Mouse (Mus musculus) common myeloid progenitor, adult 5-6 weeks (primary cell): ENCODE measurements around the gene Rnase12. TPM values are rescaled to one million over a fixed set of nuclear protein-coding genes. Genes with fewer than 3 reads are reported as not detected.
"Not testable (repeated sequence)": the region's sequence is repeated elsewhere in the genome, so short reads cannot be mapped to it uniquely, and the experiment has no call there.

Source experiments
- ATAC-seq: replicated peaks from 2 replicates; pipeline ENCODE4 v1.8.0; 2016; ENCODE audit warnings: low read depth, mild to moderate bottlenecking, moderate TSS enrichment, inconsistent platforms; ENCODE audit not compliant: poor library complexity, severe bottlenecking
- total RNA-seq: library from RNA; stranded (forward); fragments of 200-1000, 187-1606 nt; gene quantifications from 2 replicates; pipeline ENCODE4 v1.2.3, GENCODE M21; 2017

Gene Rnase12
- total RNA-seq, 1 experiment from 2014 or later = not detected

DNA sequence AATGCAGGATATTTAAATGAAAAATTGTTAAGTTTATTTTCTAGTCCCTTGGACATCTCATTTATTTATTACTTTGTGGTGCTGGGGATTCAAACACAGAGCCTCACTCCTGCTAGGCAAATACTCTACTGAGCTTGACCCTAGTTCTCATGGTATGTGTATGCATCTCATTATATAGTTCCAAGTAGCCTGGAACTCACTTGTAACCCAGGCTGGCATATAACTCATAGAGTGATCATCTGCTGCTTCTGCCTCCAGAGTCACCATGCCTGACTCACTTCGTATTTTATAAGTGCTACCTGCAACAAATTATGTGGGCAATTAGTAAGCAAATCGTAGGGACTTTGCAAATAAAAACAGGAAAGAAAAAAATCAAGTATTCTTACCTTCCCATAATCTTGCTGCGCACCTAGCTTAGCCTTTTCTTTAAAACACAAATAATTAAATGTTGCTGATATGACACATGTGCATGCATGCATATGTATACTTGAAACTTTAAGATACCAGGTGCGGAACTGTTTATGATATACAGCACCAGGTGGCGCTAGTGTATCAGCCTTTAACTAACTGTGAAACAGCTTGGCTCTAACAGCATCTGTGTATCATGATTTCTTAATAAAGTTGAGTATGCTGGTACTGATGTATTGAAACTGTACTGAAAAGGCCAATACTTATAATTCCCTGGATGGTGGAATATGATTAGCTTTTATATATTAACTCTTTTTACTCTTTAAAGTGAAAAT lies 30.9 kb downstream of the Rnase12 start:
- ATAC-seq = peak; percentile 97

DNA sequence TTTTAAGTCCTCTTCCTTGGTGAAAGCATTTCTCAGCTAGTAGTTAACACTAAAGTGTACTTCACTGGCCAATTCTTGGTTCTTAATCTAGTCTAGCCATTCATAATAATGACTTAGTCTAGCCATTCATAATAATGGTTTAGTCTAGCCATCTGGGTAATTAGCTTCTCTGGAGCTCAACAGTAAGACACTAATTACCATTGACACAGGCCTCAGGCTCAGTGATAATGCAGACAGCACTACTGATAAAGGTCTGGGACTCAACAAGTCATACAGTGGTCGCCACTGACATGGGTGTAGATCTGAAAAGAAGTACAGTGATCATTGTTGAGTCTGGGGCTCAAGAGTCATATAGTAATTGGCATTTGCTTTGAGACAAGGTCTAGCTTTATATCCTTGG lies 32.6 kb downstream of the Rnase12 start:
- no peak for ATAC-seq

DNA sequence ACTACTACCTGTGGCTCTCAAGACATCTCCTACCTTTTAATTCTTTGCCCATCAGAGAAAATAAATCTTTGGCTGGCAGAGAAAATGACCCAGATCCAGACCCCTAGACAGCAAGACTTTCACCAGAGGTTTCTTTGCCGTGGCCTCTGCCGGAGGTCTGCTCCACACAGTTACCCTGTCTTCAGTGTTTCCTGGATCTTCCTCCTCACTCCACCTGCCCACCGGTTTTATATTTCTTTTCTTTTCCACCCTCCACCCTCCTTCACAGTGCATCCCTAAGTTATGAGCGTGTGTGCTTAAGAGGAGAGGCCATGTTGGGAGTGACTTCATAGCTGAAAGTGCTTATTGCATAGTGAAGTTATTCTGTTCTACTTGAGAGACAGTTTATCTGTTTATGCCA lies 34.0 kb downstream of the Rnase12 start:
- no peak for ATAC-seq

DNA sequence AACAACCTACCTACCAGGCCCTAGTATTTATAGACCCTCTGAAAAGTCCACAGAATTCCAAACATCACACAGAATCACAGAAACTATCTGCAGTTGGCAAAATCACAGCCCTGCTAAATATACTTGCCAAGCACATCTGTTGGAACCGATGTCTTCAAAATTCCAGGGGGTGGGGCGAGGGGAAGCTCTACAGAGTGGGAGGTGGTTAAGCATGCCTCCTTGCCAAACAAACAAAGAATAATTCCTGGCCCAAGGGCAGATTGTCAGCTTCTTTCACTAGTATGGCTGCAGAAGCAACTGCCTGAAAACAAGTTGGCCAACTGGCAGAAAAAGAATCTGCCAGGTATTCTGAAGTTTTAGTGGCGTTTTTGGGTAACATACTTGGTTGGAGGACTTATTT lies 40.2 kb downstream of the Rnase12 start:
- no peak for ATAC-seq

DNA sequence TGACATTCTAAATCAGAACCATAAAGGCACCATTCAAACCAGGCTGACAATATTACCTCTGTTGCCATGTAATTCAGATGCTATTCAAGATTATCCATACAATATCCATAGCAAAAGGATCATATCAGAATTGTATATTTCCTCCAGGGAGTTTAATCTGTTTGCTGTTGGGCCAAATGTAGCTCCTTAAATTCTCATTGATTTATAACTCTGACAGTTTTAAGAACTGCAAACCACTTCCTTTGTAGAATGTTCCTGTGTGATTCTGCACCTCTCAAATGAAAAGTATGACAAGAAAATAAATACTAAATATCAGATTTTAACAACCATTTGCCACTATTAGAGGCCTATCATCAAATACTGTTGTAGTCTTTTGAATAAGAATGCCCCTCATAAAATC lies 41.7 kb downstream of the Rnase12 start:
- ATAC-seq = no peak

DNA sequence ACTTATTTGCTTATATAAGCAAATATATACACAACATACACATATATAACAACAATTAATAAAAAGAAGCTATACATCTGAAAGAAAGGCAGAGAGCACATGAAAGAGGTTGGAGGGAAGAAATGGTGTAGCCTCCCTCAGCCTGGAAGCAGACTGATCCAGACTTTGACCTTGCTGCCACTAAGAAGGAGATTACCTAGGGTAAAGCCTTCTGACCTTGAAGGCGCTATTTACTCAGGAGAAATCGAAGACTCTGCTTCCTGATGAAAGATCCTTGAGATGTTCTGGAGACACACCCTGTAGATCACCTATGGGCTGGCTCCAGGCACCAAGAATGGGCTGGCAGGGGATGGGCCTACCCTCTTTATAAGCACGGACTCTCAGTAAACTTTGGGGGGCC lies 42.7 kb downstream of the Rnase12 start:
- ATAC-seq = not testable (repeated sequence)

DNA sequence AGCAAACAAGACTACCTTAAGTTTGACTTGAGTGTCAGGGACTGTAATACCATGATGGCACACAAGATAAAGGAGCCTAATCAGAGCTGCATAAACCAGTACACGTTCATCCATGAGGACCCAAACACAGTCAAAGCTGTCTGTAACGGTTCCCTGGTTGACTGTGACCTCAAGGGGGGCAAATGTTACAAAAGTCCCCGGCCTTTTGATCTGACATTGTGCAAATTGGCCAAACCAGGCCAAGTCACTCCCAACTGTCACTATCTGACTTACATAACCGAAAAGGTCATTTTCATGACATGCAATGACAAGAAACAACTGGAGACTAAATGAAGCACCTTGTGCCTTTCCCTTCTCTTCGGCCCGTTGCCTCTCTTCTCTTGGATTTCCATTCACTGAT lies 47.9 kb downstream of the Rnase12 start:
- no peak for ATAC-seq

DNA sequence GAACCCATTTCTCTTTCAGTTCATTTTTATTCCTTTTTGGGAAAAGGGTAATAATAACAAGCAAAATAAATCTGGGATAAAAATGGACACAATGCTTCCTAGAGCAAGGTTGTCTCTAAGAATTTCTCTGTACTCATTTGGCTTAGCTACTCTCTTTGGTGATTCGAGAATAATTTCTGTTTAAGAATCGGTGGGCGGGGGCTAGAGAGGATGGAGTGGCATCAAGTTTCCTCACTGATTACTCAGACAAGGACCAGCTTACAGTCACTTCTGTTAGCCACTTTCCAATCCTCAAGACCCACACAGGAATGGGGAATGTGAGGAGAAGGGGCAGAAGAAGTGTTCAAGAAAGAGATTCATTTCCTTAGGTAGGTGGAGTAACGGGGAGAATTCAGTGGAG lies 48.7 kb downstream of the Rnase12 start:
- no peak for ATAC-seq

DNA sequence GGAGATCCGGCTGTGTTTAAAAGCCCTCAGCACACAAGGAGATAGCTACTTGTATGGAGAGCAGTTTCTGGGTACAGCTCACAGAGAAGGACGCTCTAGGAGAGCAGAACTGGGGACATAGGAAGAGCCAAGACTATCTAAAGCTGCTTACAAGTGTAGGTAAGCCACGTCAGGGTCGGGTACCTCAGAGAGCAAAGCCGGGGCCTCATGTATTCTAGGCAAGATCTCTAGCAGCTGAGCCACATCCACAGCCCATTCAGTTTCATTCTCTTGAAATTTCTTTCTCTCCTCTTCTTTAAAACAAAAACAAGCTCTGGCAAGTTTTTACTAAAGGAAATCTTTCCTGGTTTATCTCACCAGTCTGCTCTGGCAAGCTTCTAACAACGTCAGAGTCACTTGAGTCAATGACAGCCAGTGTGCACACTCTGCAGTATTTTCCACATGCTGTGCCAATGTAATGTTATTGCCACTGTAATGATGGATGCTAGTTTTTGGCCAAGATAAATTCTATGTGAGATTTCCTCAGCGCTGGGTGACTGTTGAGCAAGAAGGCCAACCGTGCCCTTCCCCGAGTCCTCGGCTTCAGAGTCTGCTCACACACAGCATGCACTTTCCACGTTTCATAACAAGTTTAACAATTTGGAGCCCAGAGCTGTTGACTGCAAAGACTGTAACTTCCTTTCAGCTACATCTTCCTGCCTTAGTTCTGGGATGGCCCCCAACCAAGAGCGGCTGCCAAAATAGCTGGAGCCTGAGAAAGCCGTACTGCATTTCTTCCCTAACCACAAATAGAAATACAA lies 49.3 kb downstream of the Rnase12 start:
- peak; percentile 63 for ATAC-seq

DNA sequence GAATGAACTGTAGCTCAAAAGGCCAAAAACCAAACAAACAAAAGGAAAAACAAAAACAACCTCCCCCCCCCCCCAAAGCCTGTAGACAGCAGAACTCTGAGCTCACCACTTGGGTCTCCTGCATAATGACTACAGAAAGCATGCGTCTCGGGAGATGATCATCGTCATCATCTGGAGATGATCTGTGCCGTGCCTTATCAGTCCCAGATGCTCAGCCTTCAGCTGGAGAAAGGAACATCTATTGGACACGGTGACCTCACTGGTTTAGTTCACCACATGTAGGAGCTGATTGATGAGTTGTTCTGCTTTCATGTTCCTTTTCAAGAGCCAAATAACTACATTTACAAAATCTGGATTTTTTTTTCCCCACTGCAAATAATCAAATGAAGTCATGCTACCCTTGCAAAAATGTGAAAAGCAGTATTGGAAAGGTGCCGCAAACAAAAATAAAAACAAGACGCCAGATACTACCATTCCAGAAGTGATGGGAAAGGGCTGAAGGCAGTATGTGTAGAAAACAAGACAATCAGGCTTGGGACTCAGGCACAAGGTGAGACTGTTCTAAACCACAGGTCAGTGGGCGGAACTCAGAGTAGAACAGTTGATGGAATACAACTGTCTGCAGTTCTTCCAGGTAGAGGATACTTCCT lies 50.2 kb downstream of the Rnase12 start, which contains the start of gene Rnase10:
TSS of gene Rnase10 (plus strand) at position 600 of the 650 bp plus-strand sequence.
- ATAC-seq = no peak

Other genes starting within 250 kb of the Rnase12 start
- gene Ccnb1ip1, start 249.9 kb downstream of the Rnase12 start, total RNA-seq = not detected in 2 replicates
- 79.1 and 92.3 TPM in 2 replicates for gene Parp2, start 249.8 kb downstream of the Rnase12 start, total RNA-seq
- gene Tep1, start 187.1 kb downstream of the Rnase12 start, total RNA-seq = 12.7 and 19.3 TPM in 2 replicates
- 0.32 TPM in 1 of 2 replicates, not detected in the other for gene Klhl33, start 160.2 kb downstream of the Rnase12 start, total RNA-seq
- 110 and 124 TPM in 2 replicates for gene Osgep, start 132.8 kb downstream of the Rnase12 start, total RNA-seq
- gene Apex1, start 132.7 kb downstream of the Rnase12 start, total RNA-seq = 206 and 222 TPM in 2 replicates
- gene Pip4p1, start 126.8 kb downstream of the Rnase12 start, total RNA-seq = 15.6 and 17.3 TPM in 2 replicates
- gene Pnp, start 126.6 kb downstream of the Rnase12 start, total RNA-seq = 144 and 156 TPM in 2 replicates
- gene Gm49342, start 113.1 kb downstream of the Rnase12 start, total RNA-seq = 34.9 and 44.0 TPM in 2 replicates
- gene Pnp2, start 101.7 kb downstream of the Rnase12 start, total RNA-seq = 1.5 and 5.4 TPM in 2 replicates
- gene Rnase10, start 49.9 kb downstream of the Rnase12 start, total RNA-seq = not detected in 2 replicates
- gene Rnase9, start 15.8 kb downstream of the Rnase12 start, total RNA-seq = not detected in 2 replicates
- not detected in 2 replicates for gene Rnase11, start 7.5 kb downstream of the Rnase12 start, total RNA-seq
- gene Olfr750, start 16.8 kb upstream of the Rnase12 start, total RNA-seq = not detected in 2 replicates
- gene Rnase4, start 33.4 kb upstream of the Rnase12 start, total RNA-seq = 0.82 and 2.5 TPM in 2 replicates
- gene Ang, start 33.5 kb upstream of the Rnase12 start, total RNA-seq = 1.1 TPM in 1 of 2 replicates, not detected in the other
- gene Eddm3b, start 56.8 kb upstream of the Rnase12 start, total RNA-seq = not detected in 2 replicates
- gene Rnase6, start 66.2 kb upstream of the Rnase12 start, total RNA-seq = 49.7 and 62.1 TPM in 2 replicates
- gene Rnase1, start 89.1 kb upstream of the Rnase12 start, total RNA-seq = not detected in 2 replicates
- not detected in 2 replicates for gene Rnase2b, start 104.6 kb upstream of the Rnase12 start, total RNA-seq
- gene Ang2, start 141.5 kb upstream of the Rnase12 start, total RNA-seq = not detected in 2 replicates
- not detected in 2 replicates for gene Ear14, start 145.7 kb upstream of the Rnase12 start, total RNA-seq
- not detected in 2 replicates for gene Rnase2a, start 198.5 kb upstream of the Rnase12 start, total RNA-seq